Mouse (Mus musculus) small intestine, adult 2 months (tissue): ENCODE measurements around the gene Slc7a1.

Source experiments
- CTCF ChIP-seq: fragments of 200-500 bp; IDR thresholded peaks from 2 replicates; pipeline ENCODE4 v1.5.1; 2012; ENCODE audit warnings: low read depth, mild to moderate bottlenecking, control low read depth, inconsistent platforms, low read length, moderate library complexity, mixed read lengths; ENCODE audit not compliant: insufficient replicate concordance, insufficient read length; ENCODE audit errors: extremely low read depth
- POLR2A ChIP-seq: fragments of 200-500 bp; IDR thresholded peaks from 2 replicates; pipeline ENCODE4 v1.6.1; 2012; ENCODE audit warnings: low read depth, mild to moderate bottlenecking, control low read depth, inconsistent platforms, low read length, moderate library complexity

GRCm38 (mm10) chr5:148310790-148311189, 88.9 kb downstream of the Slc7a1 start:
- TF ChIP-seq CTCF, result no peak
- TF ChIP-seq POLR2A, result no peak
